Mouse (Mus musculus) heart, adult 2 months (tissue): ENCODE measurements around the gene Evi2. TPM values are rescaled to one million over a fixed set of nuclear protein-coding genes. Genes with fewer than 3 reads are reported as not detected.

ENCODE experiments used
- DNase-seq, 2 experiments: peaks; one replicate each; pipeline ENCODE4 v3.0.0; 2021
- H3K27ac ChIP-seq: fragments of 200-600 bp; 2 replicates; pipeline ENCODE4 v1.8.1; 2022
- H3K27me3 ChIP-seq: fragments of 200-500 bp; 2 replicates; pipeline ENCODE4 v1.6.1; 2012; ENCODE audit warnings: mild to moderate bottlenecking, low read length, inconsistent platforms, mixed read lengths; ENCODE audit not compliant: control insufficient read depth, insufficient read depth
- H3K36me3 ChIP-seq: fragments of 200-500 bp; 2 replicates; pipeline ENCODE4 v1.6.1; 2012; ENCODE audit warnings: low read length, inconsistent platforms; ENCODE audit not compliant: control insufficient read depth, insufficient read depth
- H3K4me1 ChIP-seq: fragments of 200-500 bp; 2 replicates; pipeline ENCODE4 v1.6.1; 2011; ENCODE audit warnings: low read length; ENCODE audit not compliant: control insufficient read depth, insufficient read depth
- H3K4me3 ChIP-seq: fragments of 200-600 bp; 2 replicates; pipeline ENCODE4 v1.8.1; 2022
- H3K79me2 ChIP-seq: fragments of 200-500 bp; replicated peaks from 2 replicates; pipeline ENCODE4 v1.6.1; 2012; ENCODE audit warnings: mild to moderate bottlenecking, inconsistent platforms, low read length, moderate library complexity, mixed read lengths; ENCODE audit not compliant: control insufficient read depth, insufficient read depth
- H3K9ac ChIP-seq: fragments of 200-500 bp; 2 replicates; pipeline ENCODE4 v1.6.1; 2012; ENCODE audit warnings: low read depth, mild to moderate bottlenecking, control low read depth, inconsistent platforms, low read length, mixed read lengths
- CTCF ChIP-seq: fragments of 200-600 bp; IDR thresholded peaks from 2 replicates; pipeline ENCODE4 v1.8.1; 2022; ENCODE audit warnings: antibody characterized with exemption, mild to moderate bottlenecking, moderate library complexity
- EP300 ChIP-seq: fragments of 200-500 bp; IDR thresholded peaks from 2 replicates; pipeline ENCODE4 v1.6.1; 2011; ENCODE audit warnings: low read depth, low read length, control low read depth; ENCODE audit not compliant: insufficient read depth
- POLR2A ChIP-seq: fragments of 200-500 bp; IDR thresholded peaks from 2 replicates; pipeline ENCODE4 v1.6.1; 2011; ENCODE audit warnings: mild to moderate bottlenecking, low read depth, low read length, control low read depth; ENCODE audit not compliant: insufficient read depth
- WGBS: fragments of 180-500 bp; shearing (Covaris S2); methylation state at CpG from one replicate; pipeline ENCODE4 v1.1.7; 2018; 5-methylcytosine and 5-hydroxymethylcytosine counted together
- intact Hi-C: fragments of 180-260 bp; cut with DNase I; formaldehyde crosslinking; loops from one replicate; pipeline ENCODE4 v1.15.1; 2025
- long read RNA-seq: library from polyadenylated mRNA; stranded (forward); transcript quantifications from one replicate; pipeline ENCODE4 v2.0.0, GENCODE M21; 2021
- polyA plus RNA-seq: library from polyadenylated mRNA; depleted of rRNA; stranded (reverse); fragments of >200 nt; gene quantifications from 2 replicates; pipeline ENCODE4 v1.2.3, GENCODE M21; 2012; rRNA removed
- total RNA-seq, 2 experiments: library from RNA; stranded (reverse); gene quantifications; 2 replicates each; pipeline ENCODE4 v1.2.3; 2021

Evi2 gene
- total RNA-seq (under 1 TPM; 0.14 to 0.16 TPM), polyA plus RNA-seq (0.29 and 0.35 TPM in 2 replicates)
- long read RNA-seq = 0 reads

- peak; percentile 32 to 65 for DNase-seq
- Histone ChIP-seq H3K4me3 (no peak within 1 kb of the TSS; the same call in 1 of the 2 replicates), H3K79me2 (no peaks in the 10 kb centered on the region), H3K4me1 (peaks cover 7% of the 10 kb centered on the region), H3K27ac (peak within 1 kb of the TSS; percentile 38), H3K36me3 (no peaks in the 10 kb centered on the region), H3K9ac (no peak within 1 kb of the TSS), H3K27me3 (no peaks in the 10 kb centered on the region)
- WGBS = 72% methylated on average over 7 of the region's 7 CpGs
- TF ChIP-seq CTCF = no peak
- TF ChIP-seq POLR2A = peak; percentile 39
- intact Hi-C loops = no loop called here
Measured at GRCm38 (mm10) chr11:79530333-79530761, at the start of gene Evi2, which contains the start of gene Evi2a. TSS of gene Evi2 (minus strand) at chr11:79530589. TSS of gene Evi2a (minus strand) at chr11:79530609.

- 38% methylated on average over 5 of the region's 5 CpGs for WGBS
- H3K4me1 ChIP-seq = no peaks in the 10 kb centered on the region; the same call in 1 of the 2 replicates
- no peaks in the 10 kb centered on the region for H3K36me3 ChIP-seq
- no peaks in the 10 kb centered on the region for H3K27me3 ChIP-seq
- DNase-seq = peak; percentile 69 to 74
- no peak overlapping the region for H3K9ac ChIP-seq
- H3K27ac ChIP-seq = no peak overlapping the region
- no peaks in the 10 kb centered on the region for H3K79me2 ChIP-seq
- no peak overlapping the region for H3K4me3 ChIP-seq
- peak; percentile 89 for TF ChIP-seq CTCF
- TF ChIP-seq POLR2A = no peak
- TF ChIP-seq EP300 = no peak
- intact Hi-C loops = no loop called here
Measured at GRCm38 (mm10) chr11:79577741-79578140, 47.4 kb upstream of the Evi2 start.

- intact Hi-C loops = no loop called here
- DNase-seq = no peak
- Histone ChIP-seq H3K4me3 (no peak overlapping the region), H3K4me1 (no peaks in the 10 kb centered on the region; the same call in 1 of the 2 replicates), H3K27ac (no peak overlapping the region), H3K36me3 (no peaks in the 10 kb centered on the region), H3K79me2 (no peaks in the 10 kb centered on the region), H3K9ac (no peak overlapping the region), H3K27me3 (no peaks in the 10 kb centered on the region)
- 83% methylated on average over 14 of the region's 14 CpGs for WGBS
- TF ChIP-seq CTCF = no peak
- no peak for TF ChIP-seq POLR2A
- no peak for TF ChIP-seq EP300
Measured at GRCm38 (mm10) chr11:79575383-79576073, 45.1 kb upstream of the Evi2 start.

GRCm38 (mm10) chr11:79573836-79574235, 43.4 kb upstream of the Evi2 start:
- Histone ChIP-seq H3K9ac (no peak overlapping the region), H3K27ac (no peak overlapping the region), H3K79me2 (no peaks in the 10 kb centered on the region), H3K4me3 (no peak overlapping the region), H3K36me3 (no peaks in the 10 kb centered on the region), H3K4me1 (no peaks in the 10 kb centered on the region; the same call in 1 of the 2 replicates), H3K27me3 (no peaks in the 10 kb centered on the region)
- intact Hi-C loops = no loop called here
- 82% methylated on average over 3 of the region's 3 CpGs for WGBS
- TF ChIP-seq POLR2A (no peak), CTCF (no peak), EP300 (no peak)
- DNase-seq = no peak

GRCm38 (mm10) chr11:79570319-79570718, 39.9 kb upstream of the Evi2 start:
- no peaks in the 10 kb centered on the region for H3K36me3 ChIP-seq
- no peaks in the 10 kb centered on the region for H3K4me1 ChIP-seq
- H3K4me3 ChIP-seq = no peak overlapping the region
- H3K79me2 ChIP-seq = no peaks in the 10 kb centered on the region
- 87% methylated on average over 2 of the region's 2 CpGs for WGBS
- H3K27me3 ChIP-seq = no peaks in the 10 kb centered on the region
- no peak for DNase-seq
- intact Hi-C loops = no loop called here
- TF ChIP-seq POLR2A (no peak), CTCF (no peak), EP300 (no peak)
- H3K27ac ChIP-seq = no peak overlapping the region
- H3K9ac ChIP-seq = no peak overlapping the region

GRCm38 (mm10) chr11:79568197-79568911, 38.0 kb upstream of the Evi2 start:
- no peak for TF ChIP-seq EP300
- no peak for TF ChIP-seq CTCF
- no peak for TF ChIP-seq POLR2A
- DNase-seq = no peak
- no peaks in the 10 kb centered on the region for H3K36me3 ChIP-seq

More at GRCm38 (mm10) chr11:79568197-79568911, 38.0 kb upstream of the Evi2 start:
- Histone ChIP-seq H3K27ac (no peak overlapping the region), H3K4me3 (no peak overlapping the region), H3K79me2 (no peaks in the 10 kb centered on the region), H3K9ac (no peak overlapping the region), H3K4me1 (no peaks in the 10 kb centered on the region), H3K27me3 (no peaks in the 10 kb centered on the region)
- WGBS = 83% methylated on average over 11 of the region's 11 CpGs
- intact Hi-C loops = no loop called here
